Mouse (Mus musculus) spleen, postnatal 14 days (tissue): Measurements from ENCODE around the gene Ar.

Experiments
- DNase-seq, 2 experiments: peaks; one replicate each; pipeline ENCODE4 v3.0.0; 2021 to 2022; ENCODE audit warnings: low spot score in 2 of 2

The Ar gene

DNA sequence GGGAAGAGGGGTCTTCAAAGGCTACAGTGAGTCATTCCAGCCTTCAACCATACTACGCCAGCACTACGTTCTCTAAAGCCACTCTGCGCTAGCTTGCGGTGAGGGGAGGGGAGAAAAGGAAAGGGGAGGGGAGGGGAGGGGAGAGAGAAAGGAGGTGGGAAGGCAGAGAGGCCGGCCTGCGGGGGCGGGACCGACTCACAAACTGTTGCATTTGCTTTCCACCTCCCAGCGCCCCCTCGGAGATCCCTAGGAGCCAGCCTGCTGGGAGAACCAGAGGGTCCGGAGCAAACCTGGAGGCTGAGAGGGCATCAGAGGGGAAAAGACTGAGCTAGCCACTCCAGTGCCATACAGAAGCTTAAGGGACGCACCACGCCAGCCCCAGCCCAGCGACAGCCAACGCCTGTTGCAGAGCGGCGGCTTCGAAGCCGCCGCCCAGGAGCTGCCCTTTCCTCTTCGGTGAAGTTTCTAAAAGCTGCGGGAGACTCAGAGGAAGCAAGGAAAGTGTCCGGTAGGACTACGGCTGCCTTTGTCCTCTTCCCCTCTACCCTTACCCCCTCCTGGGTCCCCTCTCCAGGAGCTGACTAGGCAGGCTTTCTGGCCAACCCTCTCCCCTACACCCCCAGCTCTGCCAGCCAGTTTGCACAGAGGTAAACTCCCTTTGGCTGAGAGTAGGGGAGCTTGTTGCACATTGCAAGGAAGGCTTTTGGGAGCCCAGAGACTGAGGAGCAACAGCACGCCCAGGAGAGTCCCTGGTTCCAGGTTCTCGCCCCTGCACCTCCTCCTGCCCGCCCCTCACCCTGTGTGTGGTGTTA is at the start of gene Ar:
Ar (plus strand) TSS at position 239 of the 812 bp plus-strand sequence.
- no peak for DNase-seq

DNA sequence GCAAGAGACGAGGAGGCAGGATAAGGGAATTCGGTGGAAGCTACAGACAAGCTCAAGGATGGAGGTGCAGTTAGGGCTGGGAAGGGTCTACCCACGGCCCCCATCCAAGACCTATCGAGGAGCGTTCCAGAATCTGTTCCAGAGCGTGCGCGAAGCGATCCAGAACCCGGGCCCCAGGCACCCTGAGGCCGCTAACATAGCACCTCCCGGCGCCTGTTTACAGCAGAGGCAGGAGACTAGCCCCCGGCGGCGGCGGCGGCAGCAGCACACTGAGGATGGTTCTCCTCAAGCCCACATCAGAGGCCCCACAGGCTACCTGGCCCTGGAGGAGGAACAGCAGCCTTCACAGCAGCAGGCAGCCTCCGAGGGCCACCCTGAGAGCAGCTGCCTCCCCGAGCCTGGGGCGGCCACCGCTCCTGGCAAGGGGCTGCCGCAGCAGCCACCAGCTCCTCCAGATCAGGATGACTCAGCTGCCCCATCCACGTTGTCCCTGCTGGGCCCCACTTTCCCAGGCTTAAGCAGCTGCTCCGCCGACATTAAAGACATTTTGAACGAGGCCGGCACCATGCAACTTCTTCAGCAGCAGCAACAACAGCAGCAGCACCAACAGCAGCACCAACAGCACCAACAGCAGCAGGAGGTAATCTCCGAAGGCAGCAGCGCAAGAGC is 1.3 kb downstream of the Ar start:
- no peak for DNase-seq

DNA sequence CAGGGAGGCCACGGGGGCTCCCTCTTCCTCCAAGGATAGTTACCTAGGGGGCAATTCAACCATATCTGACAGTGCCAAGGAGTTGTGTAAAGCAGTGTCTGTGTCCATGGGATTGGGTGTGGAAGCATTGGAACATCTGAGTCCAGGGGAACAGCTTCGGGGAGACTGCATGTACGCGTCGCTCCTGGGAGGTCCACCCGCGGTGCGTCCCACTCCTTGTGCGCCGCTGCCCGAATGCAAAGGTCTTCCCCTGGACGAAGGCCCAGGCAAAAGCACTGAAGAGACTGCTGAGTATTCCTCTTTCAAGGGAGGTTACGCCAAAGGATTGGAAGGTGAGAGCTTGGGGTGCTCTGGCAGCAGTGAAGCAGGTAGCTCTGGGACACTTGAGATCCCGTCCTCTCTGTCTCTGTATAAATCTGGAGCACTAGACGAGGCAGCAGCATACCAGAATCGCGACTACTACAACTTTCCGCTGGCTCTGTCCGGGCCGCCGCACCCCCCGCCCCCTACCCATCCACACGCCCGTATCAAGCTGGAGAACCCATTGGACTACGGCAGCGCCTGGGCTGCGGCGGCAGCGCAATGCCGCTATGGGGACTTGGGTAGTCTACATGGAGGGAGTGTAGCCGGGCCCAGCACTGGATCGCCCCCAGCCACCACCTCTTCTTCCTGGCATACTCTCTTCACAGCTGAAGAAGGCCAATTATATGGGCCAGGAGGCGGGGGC is 2.0 kb downstream of the Ar start:
- no peak for DNase-seq

DNA sequence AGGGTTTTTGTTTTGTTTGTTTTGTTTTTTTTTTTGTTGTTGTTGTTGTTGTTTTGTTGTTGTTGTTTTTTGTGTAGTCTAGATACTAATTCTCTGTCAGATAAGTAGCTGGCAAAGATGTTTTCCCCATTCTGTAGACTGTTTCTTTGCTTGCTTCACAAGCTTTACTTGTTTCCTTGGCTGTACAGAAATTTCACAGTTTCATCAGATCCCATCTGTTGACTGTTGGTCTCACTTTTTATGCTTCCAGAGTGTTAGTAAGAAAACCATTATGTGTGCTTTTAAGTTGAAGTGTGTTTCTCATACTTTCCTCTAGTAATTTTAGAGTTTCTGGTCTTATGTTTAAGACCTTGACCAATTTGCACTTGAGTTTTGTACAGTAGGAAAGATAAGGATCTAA is 41.2 kb downstream of the Ar start:
- no peak for DNase-seq

DNA sequence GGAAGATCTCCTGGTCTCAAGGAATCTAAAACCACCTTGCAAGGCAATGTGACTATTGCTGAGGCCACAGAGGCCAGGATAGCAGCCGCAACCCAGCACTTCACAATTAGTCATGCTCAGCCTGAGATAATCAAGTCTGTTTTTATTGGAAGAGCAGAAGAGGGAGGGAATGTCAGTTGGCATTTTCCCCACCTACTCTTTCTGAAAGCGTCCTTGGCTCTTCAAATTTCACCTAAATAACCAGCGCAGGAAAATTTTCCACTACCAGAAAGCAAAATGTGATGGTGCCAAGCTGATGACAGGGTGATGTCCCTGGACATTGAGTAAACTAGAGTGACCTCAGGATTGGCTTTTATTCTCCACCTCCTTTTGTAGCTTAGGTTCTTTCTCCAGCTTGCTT is 57.2 kb downstream of the Ar start:
- no peak for DNase-seq

DNA sequence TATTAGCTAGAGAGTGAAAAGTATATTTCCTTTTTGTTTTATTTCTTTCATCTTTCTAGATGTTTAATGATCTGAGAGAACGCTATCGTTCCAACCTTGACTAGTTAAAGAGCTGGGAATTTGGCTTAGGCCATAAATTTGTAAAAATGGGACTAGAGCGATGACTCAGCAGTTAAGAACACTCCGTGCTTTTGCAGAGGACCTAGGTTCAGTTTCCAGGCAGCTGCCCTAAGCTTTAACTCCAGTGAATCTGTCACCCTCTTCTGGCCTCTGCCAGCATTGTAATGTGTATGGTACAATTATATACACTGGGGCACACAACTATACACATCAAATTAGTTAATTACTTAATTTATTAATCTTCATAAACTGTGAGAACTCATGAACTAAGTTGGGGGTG is 58.6 kb downstream of the Ar start:
- no peak for DNase-seq

DNA sequence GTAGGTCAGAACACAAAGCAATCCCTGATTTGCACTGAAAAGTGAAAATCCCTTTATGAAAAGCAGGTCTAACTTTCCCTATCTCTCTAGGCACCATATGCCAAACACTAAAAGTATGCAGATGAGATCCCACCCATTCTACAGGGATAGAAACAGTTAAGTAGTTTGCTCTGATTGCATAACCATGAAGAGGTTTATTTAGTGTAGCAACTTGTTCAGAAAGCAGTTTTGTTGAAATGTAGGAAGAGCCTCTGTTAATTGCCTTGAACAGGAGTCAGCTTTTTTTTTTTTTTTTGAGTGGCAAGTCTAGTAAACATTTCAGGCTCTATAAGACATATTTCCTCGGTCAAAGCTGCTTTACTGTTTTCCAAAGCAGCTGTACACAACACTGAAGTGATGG is 67.5 kb downstream of the Ar start:
- DNase-seq = no peak

DNA sequence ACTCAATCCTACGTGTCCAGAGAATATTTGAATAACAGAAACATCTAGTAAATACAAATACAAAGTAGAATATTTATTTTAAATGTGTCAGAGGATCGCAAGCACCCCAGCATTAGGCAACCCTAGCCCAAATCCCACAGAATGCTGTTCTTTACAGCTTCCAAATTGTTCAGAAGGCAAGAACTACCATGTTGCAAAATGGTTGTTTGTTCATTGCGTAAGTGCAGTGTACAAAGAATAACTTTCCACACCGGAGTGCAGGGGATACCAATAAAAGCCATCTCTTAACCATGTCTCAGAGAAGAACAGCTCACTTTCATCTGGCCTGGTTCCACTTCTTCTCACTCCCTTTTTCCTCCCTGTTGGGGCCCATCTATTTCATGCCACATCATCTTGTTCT is 90.4 kb downstream of the Ar start:
- no peak for DNase-seq

DNA sequence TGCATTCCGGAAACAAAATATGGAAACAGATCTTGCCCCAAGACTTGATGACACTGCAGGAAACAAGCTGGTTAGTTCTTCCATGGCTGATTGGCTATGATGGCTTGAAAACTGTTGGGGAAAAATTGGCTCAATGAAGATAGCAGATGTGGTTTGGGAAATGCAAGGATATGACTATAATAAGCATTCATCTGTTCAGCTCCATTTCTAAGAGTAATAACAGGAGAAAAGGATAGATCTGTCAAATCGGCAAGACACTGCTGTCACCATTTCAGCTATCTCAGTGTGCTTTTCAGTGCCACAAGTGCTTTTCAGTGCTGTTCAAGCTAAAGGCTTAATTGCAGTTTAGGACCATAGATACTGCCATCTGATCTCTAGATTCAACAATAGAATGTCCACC is 96.5 kb downstream of the Ar start:
- DNase-seq = no peak

DNA sequence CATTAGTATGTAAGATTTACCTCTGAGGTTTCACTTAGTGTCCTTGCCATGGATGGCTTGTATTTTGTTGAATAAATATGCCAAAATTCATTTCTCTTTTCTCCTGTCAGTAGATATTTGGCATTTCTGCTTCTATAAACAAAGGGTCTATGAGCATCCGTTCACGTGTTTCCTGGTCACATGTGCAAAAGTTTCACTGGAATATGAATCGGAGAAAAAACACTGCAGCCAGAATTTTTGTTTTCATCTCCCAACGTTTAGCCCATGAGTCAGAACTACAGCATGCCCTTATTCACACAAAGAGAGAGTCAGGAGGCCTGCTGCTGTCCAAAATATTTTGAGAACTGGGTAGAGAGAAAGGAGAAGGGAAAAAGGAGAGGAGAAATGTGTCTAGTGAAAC is 99.8 kb downstream of the Ar start:
- DNase-seq = no peak

DNA sequence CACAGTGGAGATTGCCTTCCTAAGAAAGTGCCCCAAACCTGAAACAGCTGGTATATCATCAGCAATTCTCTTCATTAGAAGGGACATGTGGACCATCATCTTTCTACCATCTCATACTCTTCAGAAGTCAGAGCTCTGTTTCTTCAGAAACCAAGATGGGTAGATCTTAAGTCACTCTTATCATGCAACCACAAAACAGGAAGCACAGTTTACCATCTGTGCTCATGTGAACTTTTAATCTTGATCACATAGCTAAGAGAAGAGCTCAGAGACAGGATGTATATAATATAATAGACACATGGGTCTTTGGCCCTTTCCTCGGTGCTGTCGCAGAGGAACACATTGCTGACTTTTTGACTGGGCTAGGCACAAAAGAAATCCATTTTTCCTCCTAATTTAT is 111.1 kb downstream of the Ar start:
- DNase-seq = no peak

DNA sequence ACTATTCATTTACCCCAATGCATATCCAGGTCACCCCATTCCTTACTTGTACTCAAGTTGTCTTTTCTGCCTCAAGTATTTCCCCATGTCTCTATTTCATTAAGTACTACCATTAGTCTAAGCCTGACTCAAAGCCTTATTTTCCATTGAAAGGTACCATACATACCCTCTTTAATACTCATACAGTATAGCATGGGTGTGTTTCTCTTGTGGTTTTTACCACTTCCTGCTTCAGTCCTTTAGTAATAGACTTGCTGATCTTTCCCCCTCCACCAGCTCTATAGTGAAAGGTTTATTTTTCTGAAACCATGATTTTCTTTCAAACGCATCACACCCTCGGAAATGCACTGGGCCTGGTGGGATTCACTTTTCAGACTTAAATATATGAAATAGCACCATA is 117.2 kb downstream of the Ar start:
- no peak for DNase-seq

DNA sequence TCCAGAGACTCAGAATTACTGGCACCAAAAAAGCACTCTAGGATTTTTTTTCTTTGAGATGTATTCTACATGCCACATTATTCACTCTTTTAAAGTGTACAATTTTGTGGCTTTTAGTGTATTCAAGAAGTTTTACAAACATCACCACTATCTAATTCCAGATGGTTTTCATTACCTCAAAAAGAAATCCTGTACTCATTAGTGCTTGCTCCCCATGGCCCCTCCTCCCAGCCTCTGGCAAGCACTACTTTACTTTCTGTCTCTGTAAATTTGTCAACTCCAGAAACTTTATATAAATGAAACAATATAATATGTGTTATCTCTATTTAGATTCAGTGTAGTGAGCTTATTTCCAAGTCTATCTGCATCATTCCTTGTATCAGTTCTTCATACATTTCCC is 122.8 kb downstream of the Ar start:
- DNase-seq = no peak

DNA sequence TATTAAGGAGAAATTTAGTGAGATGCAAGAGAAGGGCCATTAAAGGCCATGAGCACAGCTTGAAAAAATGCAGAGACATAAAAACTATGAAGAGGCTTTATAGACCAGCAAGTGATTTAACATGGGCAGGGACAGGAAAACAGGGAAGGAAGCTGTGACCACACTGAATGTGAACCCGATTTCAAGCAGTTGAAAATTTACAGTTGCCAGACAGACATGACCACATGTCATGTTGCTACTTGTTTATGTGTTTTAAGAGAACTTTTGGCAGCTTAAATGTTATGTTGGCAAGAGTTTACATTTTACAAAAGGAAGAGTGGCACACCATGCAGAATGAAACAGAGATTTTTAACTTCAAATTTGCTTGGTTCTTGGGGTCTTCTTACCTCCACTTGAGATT is 143.2 kb downstream of the Ar start:
- DNase-seq = no peak

DNA sequence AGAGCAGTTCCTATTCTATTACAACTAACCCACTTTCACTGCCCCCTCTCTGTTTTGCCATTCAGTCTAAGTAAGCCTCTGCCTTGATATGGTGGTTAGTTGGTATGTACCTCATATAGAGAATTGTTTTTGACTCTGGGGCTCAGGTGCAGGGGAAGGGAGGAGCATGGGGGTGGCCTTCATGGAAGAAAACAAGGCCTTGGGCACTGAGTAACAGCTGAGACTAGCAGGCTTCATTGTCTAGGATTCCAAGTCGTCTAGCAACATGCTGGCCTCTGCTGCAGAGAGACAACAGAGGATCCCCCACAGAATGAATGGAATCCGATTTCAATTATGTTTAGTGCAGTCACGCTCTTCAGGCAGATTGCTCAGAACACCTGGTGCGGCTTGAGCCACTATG is 152.1 kb downstream of the Ar start:
- no peak for DNase-seq

DNA sequence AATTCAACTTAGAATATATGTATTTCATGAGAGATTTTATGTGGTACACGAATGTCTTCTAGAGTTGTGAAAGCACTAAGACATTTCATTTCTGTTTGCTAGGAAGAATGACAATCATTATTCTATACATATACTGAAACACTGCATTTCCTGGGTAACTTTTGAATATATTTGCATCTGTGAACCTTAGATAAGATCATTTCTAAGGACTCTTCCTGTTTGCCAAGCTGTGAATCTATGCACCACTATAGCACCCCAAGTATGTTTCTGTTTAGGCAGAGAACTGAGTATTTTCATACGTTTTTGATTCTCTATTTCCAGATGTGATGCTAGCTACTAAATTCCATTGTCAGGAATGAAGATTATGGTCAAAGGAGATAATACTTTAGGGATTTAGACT is 153.4 kb downstream of the Ar start:
- no peak for DNase-seq

DNA sequence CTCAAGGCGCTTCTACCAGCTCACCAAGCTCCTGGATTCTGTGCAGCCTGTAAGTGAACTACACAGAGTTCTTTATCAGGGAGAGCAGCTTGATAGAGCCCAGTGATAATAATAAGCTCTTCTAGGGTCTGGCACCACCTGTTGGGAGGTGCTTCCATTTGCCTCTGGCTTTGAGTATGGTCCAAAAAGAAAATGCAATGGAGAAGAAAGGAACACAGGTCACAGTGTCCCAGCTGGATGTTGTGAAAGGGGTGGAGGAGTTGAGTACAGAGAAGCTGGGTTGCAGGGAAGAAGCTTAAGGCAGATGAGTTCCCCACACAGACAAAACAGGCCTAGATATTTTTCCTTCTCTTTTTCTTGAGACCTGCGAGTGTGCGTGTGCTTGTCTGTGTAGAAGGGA is 167.4 kb downstream of the Ar start:
- DNase-seq = no peak

DNA sequence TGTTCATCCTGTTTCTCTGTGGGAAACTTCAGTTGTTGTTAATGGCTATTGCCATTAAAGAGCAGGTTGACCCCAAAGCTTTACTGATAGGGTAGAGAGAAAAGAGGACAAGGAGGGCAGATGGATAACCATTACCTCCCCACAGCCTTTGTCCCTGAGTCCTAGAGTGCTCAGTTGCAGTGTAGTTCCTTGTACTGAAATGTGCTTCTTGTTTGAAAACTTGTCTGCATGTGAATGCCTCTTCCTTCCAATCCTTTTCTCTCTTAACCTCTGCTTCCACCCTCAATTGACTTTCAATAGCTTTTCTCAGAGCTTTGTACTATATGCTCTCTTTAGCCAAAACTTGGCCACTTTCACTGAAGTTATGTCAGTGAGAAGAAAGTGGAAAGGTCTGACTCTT is 168.9 kb downstream of the Ar start:
- DNase-seq = no peak

DNA sequence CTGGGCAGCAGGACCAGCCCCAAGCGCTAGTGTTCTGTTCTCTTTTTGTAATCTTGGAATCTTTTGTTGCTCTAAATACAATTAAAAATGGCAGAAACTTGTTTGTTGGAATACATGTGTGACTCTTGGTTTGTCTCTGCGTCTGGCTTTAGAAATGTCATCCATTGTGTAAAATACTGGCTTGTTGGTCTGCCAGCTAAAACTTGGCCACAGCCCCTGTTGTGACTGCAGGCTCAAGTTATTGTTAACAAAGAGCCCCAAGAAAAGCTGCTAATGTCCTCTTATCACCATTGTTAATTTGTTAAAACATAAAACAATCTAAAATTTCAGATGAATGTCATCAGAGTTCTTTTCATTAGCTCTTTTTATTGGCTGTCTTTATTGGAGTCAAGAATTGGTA is 174.5 kb downstream of the Ar start:
- no peak for DNase-seq

DNA sequence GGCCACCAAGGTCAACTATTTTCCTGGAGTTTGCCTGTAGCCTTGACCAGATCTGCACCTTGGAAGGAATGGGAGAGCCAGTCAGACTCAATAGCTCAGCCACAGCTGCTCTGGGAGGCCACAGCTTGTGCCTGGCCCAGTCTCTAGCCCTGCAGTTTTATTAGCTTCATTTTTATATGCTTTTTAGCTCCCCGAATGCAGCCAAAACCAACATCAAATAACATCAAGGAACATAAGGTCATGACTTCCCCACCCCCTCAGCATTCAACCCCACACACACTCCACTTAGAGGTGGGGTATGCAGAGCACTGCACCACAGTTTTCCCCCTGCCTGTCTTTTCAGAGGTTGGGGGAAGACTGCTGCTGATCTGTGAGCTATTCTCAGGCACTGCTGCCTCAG is 198.9 kb downstream of the Ar start:
- no peak for DNase-seq

DNA sequence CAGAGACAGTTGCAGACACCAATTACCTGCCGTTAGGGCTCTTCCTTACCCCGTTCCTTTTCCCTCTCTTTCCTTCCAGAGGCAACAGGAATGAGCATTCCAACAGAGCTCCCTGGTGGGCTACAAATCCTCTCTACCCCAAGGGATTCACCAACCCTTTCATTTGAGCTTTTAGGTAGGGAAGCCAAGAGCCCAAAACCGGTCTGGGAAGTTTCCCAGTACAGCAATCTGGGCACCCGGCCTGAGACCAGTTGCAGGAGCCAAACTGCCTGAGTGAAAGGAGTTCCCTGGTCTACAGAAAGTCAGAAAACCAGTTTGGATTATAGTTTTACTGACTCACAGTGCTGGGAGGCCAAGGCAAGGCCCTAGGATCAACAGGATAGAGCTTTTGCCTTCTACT is 199.5 kb downstream of the Ar start:
- no peak for DNase-seq
